Mouse (Mus musculus): ENCODE results near the gene 6430531B16Rik.

Gene 6430531B16Rik

GRCm38 (mm10) chr7:139978278-139978892 lies at the start of gene 6430531B16Rik:
Gene 6430531B16Rik, minus strand, starts transcription at chr7:139978755.
- DNase-seq (ENCODE audit: low spot score), result peak; percentile 74

- no peak for DNase-seq (ENCODE audit: low spot score)
These were observed 32.8 kb upstream of the 6430531B16Rik start for GRCm38 (mm10) chr7:140011336-140011735.

GRCm38 (mm10) chr7:140007781-140008180 lies 29.2 kb upstream of the 6430531B16Rik start:
- DNase-seq (ENCODE audit: low spot score), result no peak

GRCm38 (mm10) chr7:140006861-140007611 lies 28.5 kb upstream of the 6430531B16Rik start:
- no peak for DNase-seq (ENCODE audit: low spot score)

- no peak for DNase-seq (ENCODE audit: low spot score)
These were observed 26.1 kb upstream of the 6430531B16Rik start for GRCm38 (mm10) chr7:140004666-140005065.

- DNase-seq (ENCODE audit: low spot score), result no peak
These were observed 22.7 kb upstream of the 6430531B16Rik start for GRCm38 (mm10) chr7:140001086-140001740.

GRCm38 (mm10) chr7:139998691-139999350 lies 20.3 kb upstream of the 6430531B16Rik start:
- DNase-seq (ENCODE audit: low spot score), result no peak

- DNase-seq (ENCODE audit: low spot score), result peak; percentile 80
These were observed 16.1 kb upstream of the 6430531B16Rik start for GRCm38 (mm10) chr7:139994676-139995075.

- no peak for DNase-seq (ENCODE audit: low spot score)
These were observed 15.6 kb upstream of the 6430531B16Rik start for GRCm38 (mm10) chr7:139994202-139994601.

- no peak for DNase-seq (ENCODE audit: low spot score)
These were observed 15.0 kb upstream of the 6430531B16Rik start for GRCm38 (mm10) chr7:139993532-139993931.

- DNase-seq (ENCODE audit: low spot score), result no peak
These were observed 13.9 kb upstream of the 6430531B16Rik start, which contains the start of gene Adam8 for GRCm38 (mm10) chr7:139992406-139992805. Gene Adam8, minus strand, starts transcription at chr7:139992562.

GRCm38 (mm10) chr7:139990864-139991394 lies 12.4 kb upstream of the 6430531B16Rik start:
- no peak for DNase-seq (ENCODE audit: low spot score)

- DNase-seq (ENCODE audit: low spot score), result no peak
These were observed 9.7 kb upstream of the 6430531B16Rik start for GRCm38 (mm10) chr7:139988272-139988671.

GRCm38 (mm10) chr7:139984505-139984904 lies 6.0 kb upstream of the 6430531B16Rik start:
- DNase-seq (ENCODE audit: low spot score), result no peak

- DNase-seq (ENCODE audit: low spot score), result no peak
These were observed 3.5 kb upstream of the 6430531B16Rik start for GRCm38 (mm10) chr7:139982058-139982457.

- DNase-seq (ENCODE audit: low spot score), result no peak
These were observed 2.2 kb upstream of the 6430531B16Rik start for GRCm38 (mm10) chr7:139980778-139981177.

GRCm38 (mm10) chr7:139979011-139979719 lies 610 bp upstream of the 6430531B16Rik start:
- DNase-seq (ENCODE audit: low spot score), result no peak

GRCm38 (mm10) chr7:139975471-139975870 lies 3.1 kb downstream of the 6430531B16Rik start:
- DNase-seq (ENCODE audit: low spot score), result no peak

GRCm38 (mm10) chr7:139974307-139974706 lies 4.2 kb downstream of the 6430531B16Rik start:
- DNase-seq (ENCODE audit: low spot score), result no peak

GRCm38 (mm10) chr7:139972923-139973331 lies 5.6 kb downstream of the 6430531B16Rik start:
- DNase-seq (ENCODE audit: low spot score), result no peak

GRCm38 (mm10) chr7:139971436-139971835 lies 7.1 kb downstream of the 6430531B16Rik start:
- no peak for DNase-seq (ENCODE audit: low spot score)
